Mouse (Mus musculus): ENCODE results near the gene Armcx1. TPM values are rescaled to one million over a fixed set of nuclear protein-coding genes. Genes with fewer than 3 reads are reported as not detected.
A peak's percentile ranks its signal among the peaks of the same experiment; 100 is the strongest.

Armcx1 gene
- total RNA-seq, 2 experiments from 2014 or later = 6.4 to 8.1 TPM

- peak; percentile 85 for ATAC-seq (replicated peaks; ENCODE audit: poor library complexity)
Observed at GRCm38 (mm10) chrX:134756434-134757292, 38.9 kb downstream of the Armcx1 start, which contains the start of gene Armcx3. Armcx3 (plus strand) TSS chrX:134756595.

DNA sequence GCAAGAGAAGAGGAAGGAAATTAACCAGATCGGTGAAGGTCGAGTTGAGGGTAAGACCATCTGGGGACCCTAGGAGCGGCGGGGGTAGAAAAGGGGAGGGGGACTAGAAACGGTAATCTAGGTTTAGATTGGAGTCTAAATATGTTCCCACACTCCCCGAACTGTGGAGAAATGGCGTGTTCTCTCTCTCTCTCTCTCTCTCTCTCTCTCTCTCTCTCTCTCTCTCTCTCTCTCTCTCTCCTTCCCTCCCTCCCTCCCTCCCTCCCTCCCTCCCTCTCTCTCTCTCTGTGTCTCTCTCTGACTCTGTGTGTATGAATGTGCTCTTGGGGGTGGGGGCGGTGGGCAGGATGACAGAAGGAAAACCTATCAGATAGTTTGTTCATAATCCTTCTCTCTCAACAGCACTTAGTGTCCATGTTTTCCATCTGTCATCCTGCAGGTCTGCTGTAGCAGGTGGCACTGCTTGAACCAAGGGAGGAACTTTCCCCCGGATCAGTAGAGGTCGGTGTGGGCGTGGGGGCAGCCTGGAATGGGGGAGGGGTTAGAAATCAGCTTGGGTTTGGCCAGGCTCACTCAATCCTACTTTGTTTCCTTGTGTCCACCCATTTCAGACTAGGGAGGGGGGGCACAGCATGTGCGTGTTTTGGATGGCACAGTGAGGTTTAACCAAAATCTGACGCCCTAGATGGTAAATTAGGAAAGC, 39.7 kb downstream of the Armcx1 start:
- ATAC-seq (replicated peaks; ENCODE audit: poor library complexity) = peak; percentile 25; the same call in 1 of the 2 replicates

DNA sequence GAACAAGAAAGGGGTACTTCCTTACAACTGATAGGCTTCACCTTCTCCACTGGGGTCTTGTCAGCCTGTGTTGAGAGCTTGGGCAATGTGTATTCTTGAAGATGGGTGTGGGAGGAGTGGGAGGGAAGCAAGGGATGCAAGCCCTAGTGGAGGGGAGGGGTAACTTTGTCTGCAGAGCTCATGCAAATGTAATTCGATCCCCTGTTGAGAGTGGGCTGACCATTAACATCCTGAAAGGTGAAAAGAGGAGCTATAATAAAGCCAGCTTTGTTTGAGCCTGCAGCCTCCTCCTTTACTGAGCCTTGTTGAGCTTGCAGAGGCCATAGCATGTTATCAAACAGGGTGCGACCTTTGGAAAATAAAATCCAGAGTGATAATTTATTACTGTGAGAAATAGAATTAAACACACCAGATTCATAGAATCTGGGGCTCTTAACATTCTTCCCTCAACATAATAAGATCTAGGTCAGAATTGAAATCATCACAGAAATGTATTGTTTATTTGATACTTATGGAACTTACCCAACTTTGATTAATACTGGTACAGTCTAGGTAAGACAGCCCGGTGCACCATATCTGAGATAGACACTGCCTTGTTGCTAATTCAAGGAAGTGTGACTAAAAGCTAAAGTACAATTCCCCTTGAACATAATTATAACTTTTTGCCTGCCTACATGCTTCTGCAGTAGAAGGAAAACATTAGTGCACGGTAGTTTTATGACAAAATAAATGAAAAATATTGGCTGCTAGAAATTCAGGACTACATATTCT, 45.9 kb downstream of the Armcx1 start:
- 0 out of 2 replicates have a peak, but pooled peaks have one; percentile 23 for ATAC-seq (replicated peaks; ENCODE audit: poor library complexity)

Other genes starting within 250 kb of the Armcx1 start
- not detected in 2 replicates for gene Taf7l, start 241.5 kb upstream of the Armcx1 start, total RNA-seq (2015)
- not detected in 2 replicates for gene Taf7l, start 241.5 kb upstream of the Armcx1 start, total RNA-seq (2017)
- gene Timm8a1, start 176.1 kb upstream of the Armcx1 start, total RNA-seq (2015) = 126 and 133 TPM in 2 replicates
- 147 and 157 TPM in 2 replicates for gene Timm8a1, start 176.1 kb upstream of the Armcx1 start, total RNA-seq (2017)
- 61.0 and 66.6 TPM in 2 replicates for gene Btk, start 134.4 kb upstream of the Armcx1 start, total RNA-seq (2015)
- 48.4 and 78.0 TPM in 2 replicates for gene Btk, start 134.4 kb upstream of the Armcx1 start, total RNA-seq (2017)
- gene Rpl36a, start 132.3 kb upstream of the Armcx1 start, total RNA-seq (2015) = 1,859 and 2,008 TPM in 2 replicates
- gene Rpl36a, start 132.3 kb upstream of the Armcx1 start, total RNA-seq (2017) = 6,795 and 7,096 TPM in 2 replicates
- 16.3 and 21.0 TPM in 2 replicates for gene Gla, start 116.8 kb upstream of the Armcx1 start, total RNA-seq (2015)
- gene Gla, start 116.8 kb upstream of the Armcx1 start, total RNA-seq (2017) = 19.6 and 23.2 TPM in 2 replicates
- gene Hnrnph2, start 116.8 kb upstream of the Armcx1 start, total RNA-seq (2015) = 79.0 and 80.6 TPM in 2 replicates
- 141 and 154 TPM in 2 replicates for gene Hnrnph2, start 116.8 kb upstream of the Armcx1 start, total RNA-seq (2017)
- 2.2 and 2.5 TPM in 2 replicates for gene Armcx4, start 31.4 kb upstream of the Armcx1 start, total RNA-seq (2015)
- 3.2 and 4.4 TPM in 2 replicates for gene Armcx4, start 31.4 kb upstream of the Armcx1 start, total RNA-seq (2017)
- 2.5 and 4.2 TPM in 2 replicates for gene Armcx6, start 33.5 kb downstream of the Armcx1 start, total RNA-seq (2015)
- gene Armcx6, start 33.5 kb downstream of the Armcx1 start, total RNA-seq (2017) = 6.2 and 6.3 TPM in 2 replicates
- gene Armcx3, start 38.6 kb downstream of the Armcx1 start, total RNA-seq (2015) = 30.8 and 31.5 TPM in 2 replicates
- gene Armcx3, start 38.6 kb downstream of the Armcx1 start, total RNA-seq (2017) = 28.1 and 33.9 TPM in 2 replicates
- 11.9 and 15.8 TPM in 2 replicates for gene Armcx2, start 91.3 kb downstream of the Armcx1 start, total RNA-seq (2015)
- 9.5 and 12.3 TPM in 2 replicates for gene Armcx2, start 91.3 kb downstream of the Armcx1 start, total RNA-seq (2017)
- 1.7 and 2.2 TPM in 2 replicates for gene Nxf2, start 246.8 kb downstream of the Armcx1 start, total RNA-seq (2015)
- gene Nxf2, start 246.8 kb downstream of the Armcx1 start, total RNA-seq (2017) = 0.54 and 0.98 TPM in 2 replicates

Data from megakaryocyte progenitor cell, adult 5-6 weeks (primary cell).